ENCODE assay signal across 10 mouse cellular contexts in genomic region chr3:86863327-86864008, GRCm38 (mm10). TPM values are rescaled to one million over a fixed set of nuclear protein-coding genes. Genes with fewer than 3 reads are reported as not detected.
DNase-seq lines count a peak whose midpoint lies in the region; ATAC-seq and TF ChIP-seq lines count a peak whose summit lies in the region.
"Had no signal": no experiment of that assay in that cellular context is flagged by ENCODE, and none has a peak within 500 bp of the region (broad histone marks: within the 10 kb centered on the region; RNA-seq: fewer than 3 reads in every experiment).

No protein-coding gene starts in this region.

- DNase-seq in lung, embryonic 14.5 days = no peak
- DNase-seq in lung, adult 18-20 months = no peak
- DNase-seq in embryonic facial prominence, embryonic 14.5 days (ENCODE audit: low spot score) = no peak
- DNase-seq in midbrain, postnatal 0 days (ENCODE audit: low spot score) = no peak
- DNase-seq in adrenal gland, adult 8-10 months = no peak
- DNase-seq in heart, adult 2 months = no peak

- H3K4me1 ChIP-seq in lung, embryonic 14.5 days (ENCODE audit: insufficient read depth) = no peaks in the 10 kb centered on the region
- H3K4me1 ChIP-seq in embryonic facial prominence, embryonic 14.5 days (ENCODE audit: control insufficient read depth, insufficient read depth, low read length) = peaks cover 9% of the 10 kb centered on the region
- peaks cover 46% of the 10 kb centered on the region for H3K4me1 ChIP-seq in hindbrain, embryonic 12.5 days
- peaks cover 10% of the 10 kb centered on the region for H3K4me1 ChIP-seq in midbrain, postnatal 0 days (ENCODE audit: insufficient read depth, low read length)
- H3K4me1 ChIP-seq in heart, adult 2 months (ENCODE audit: control insufficient read depth, insufficient read depth, low read length) = peaks cover 2% of the 10 kb centered on the region; the same call in 1 of the 2 replicates

- H3K27ac ChIP-seq in lung, embryonic 14.5 days (ENCODE audit: low read depth) = no peak overlapping the region; the same call in 1 of the 2 replicates
- no peak overlapping the region for H3K27ac ChIP-seq in embryonic facial prominence, embryonic 14.5 days (replicated peaks; ENCODE audit: low read depth, low read length)
- H3K27ac ChIP-seq in hindbrain, embryonic 12.5 days = peak overlapping the region; percentile 60
- H3K27ac ChIP-seq in midbrain, postnatal 0 days (ENCODE audit: low read depth, low read length) = peak overlapping the region; percentile 39; the same call in 1 of the 2 replicates
- H3K27ac ChIP-seq in heart, adult 2 months = no peak overlapping the region
- H3K27ac ChIP-seq: embryonic facial prominence, embryonic 15.5 days; macrophage had no signal

- peak; percentile 49; the same call in 1 of the 2 replicates for ATAC-seq in lung, embryonic 14.5 days (ENCODE audit: insufficient read depth)
- ATAC-seq in embryonic facial prominence, embryonic 14.5 days (ENCODE audit: low read depth) = peak; percentile 41
- peak; percentile 51 for ATAC-seq in hindbrain, embryonic 12.5 days (ENCODE audit: low FRiP score)
- ATAC-seq in midbrain, postnatal 0 days (ENCODE audit: low FRiP score) = no peak
- ATAC-seq: Patski had no signal

- H3K36me3 ChIP-seq in lung, embryonic 14.5 days (ENCODE audit: insufficient read depth) = no peaks in the 10 kb centered on the region
- no peaks in the 10 kb centered on the region for H3K36me3 ChIP-seq in embryonic facial prominence, embryonic 14.5 days (ENCODE audit: control insufficient read depth, insufficient read depth, low read length)
- no peaks in the 10 kb centered on the region for H3K36me3 ChIP-seq in hindbrain, embryonic 12.5 days
- H3K36me3 ChIP-seq in midbrain, postnatal 0 days (ENCODE audit: insufficient read depth, low read length) = no peaks in the 10 kb centered on the region
- no peaks in the 10 kb centered on the region for H3K36me3 ChIP-seq in heart, adult 2 months (ENCODE audit: control insufficient read depth, insufficient read depth, low read length)
- H3K36me3 ChIP-seq: embryonic facial prominence, embryonic 15.5 days had no signal

- H3K27me3 ChIP-seq in lung, embryonic 14.5 days (ENCODE audit: insufficient read depth, low read length) = no peaks in the 10 kb centered on the region
- H3K27me3 ChIP-seq in embryonic facial prominence, embryonic 14.5 days (replicated peaks; ENCODE audit: control insufficient read depth, insufficient read depth, low read length) = no peaks in the 10 kb centered on the region
- no peaks in the 10 kb centered on the region for H3K27me3 ChIP-seq in hindbrain, embryonic 12.5 days
- H3K27me3 ChIP-seq in midbrain, postnatal 0 days (ENCODE audit: insufficient read depth, low read length) = no peaks in the 10 kb centered on the region
- no peaks in the 10 kb centered on the region for H3K27me3 ChIP-seq in heart, adult 2 months (ENCODE audit: control insufficient read depth, insufficient read depth, low read length)
- H3K27me3 ChIP-seq: embryonic facial prominence, embryonic 15.5 days; Patski had no signal

- peak overlapping the region; percentile 35; the same call in 1 of the 2 replicates for H3K4me2 ChIP-seq in lung, embryonic 14.5 days
- H3K4me2 ChIP-seq in embryonic facial prominence, embryonic 14.5 days (ENCODE audit: low read depth, low read length) = no peak overlapping the region
- peak overlapping the region; percentile 30 for H3K4me2 ChIP-seq in hindbrain, embryonic 12.5 days (replicated peaks)
- H3K4me2 ChIP-seq in midbrain, postnatal 0 days (ENCODE audit: low read depth, low read length, poor library complexity, severe bottlenecking) = peak overlapping the region; percentile 30
- H3K4me2 ChIP-seq: embryonic facial prominence, embryonic 15.5 days had no signal

- intact Hi-C loops in heart, adult 2 months (cut with DNase I) = no loop called here

- no peaks in the 10 kb centered on the region for H3K79me2 ChIP-seq in heart, adult 2 months (replicated peaks; ENCODE audit: control insufficient read depth, insufficient read depth, low read length)

- TF ChIP-seq EP300 in heart, adult 2 months (IDR thresholded peaks at IDR 0.05; ENCODE audit: insufficient read depth, low read depth, low read length) = no peak

- no peak for TF ChIP-seq CTCF in lung, embryonic 14.5 days (IDR thresholded peaks at IDR 0.05; ENCODE audit: low read depth)
- no peak for TF ChIP-seq CTCF in midbrain, postnatal 0 days (IDR thresholded peaks at IDR 0.05)
- TF ChIP-seq CTCF in heart, adult 2 months (IDR thresholded peaks at IDR 0.05) = no peak

- TF ChIP-seq POLR2A in heart, adult 2 months (IDR thresholded peaks at IDR 0.05; ENCODE audit: insufficient read depth, low read depth, low read length) = no peak

- no peaks in the 10 kb centered on the region for H3K9me3 ChIP-seq in lung, embryonic 14.5 days (ENCODE audit: low read depth, low read length)
- H3K9me3 ChIP-seq in embryonic facial prominence, embryonic 14.5 days (ENCODE audit: control insufficient read depth, low read length) = no peaks in the 10 kb centered on the region
- H3K9me3 ChIP-seq in hindbrain, embryonic 12.5 days (replicated peaks) = no peaks in the 10 kb centered on the region
- no peaks in the 10 kb centered on the region for H3K9me3 ChIP-seq in midbrain, postnatal 0 days (ENCODE audit: low read length)
- H3K9me3 ChIP-seq: embryonic facial prominence, embryonic 15.5 days had no signal

- 30% methylated on average over 10 of the region's 10 CpGs for WGBS in lung, embryonic 14.5 days
- WGBS in embryonic facial prominence, embryonic 14.5 days = 32% methylated on average over 10 of the region's 10 CpGs
- 17% methylated on average over 10 of the region's 10 CpGs for WGBS in hindbrain, embryonic 12.5 days
- 23% methylated on average over 10 of the region's 10 CpGs for WGBS in midbrain, postnatal 0 days
- 54% methylated on average over 10 of the region's 10 CpGs for WGBS in heart, adult 2 months

- H3K9ac ChIP-seq in lung, embryonic 14.5 days = no peak overlapping the region
- H3K9ac ChIP-seq in embryonic facial prominence, embryonic 14.5 days (ENCODE audit: low read depth, low read length) = no peak overlapping the region
- H3K9ac ChIP-seq in hindbrain, embryonic 12.5 days = peak overlapping the region; percentile 3; the same call in 1 of the 2 replicates
- H3K9ac ChIP-seq in midbrain, postnatal 0 days (replicated peaks; ENCODE audit: low read length, poor library complexity, severe bottlenecking) = no peak overlapping the region
- H3K9ac ChIP-seq in heart, adult 2 months (ENCODE audit: low read depth, low read length) = no peak overlapping the region
- H3K9ac ChIP-seq: embryonic facial prominence, embryonic 15.5 days had no signal

- H3K4me3 ChIP-seq in lung, embryonic 14.5 days (ENCODE audit: low read depth, low read length) = no peak overlapping the region
- H3K4me3 ChIP-seq in embryonic facial prominence, embryonic 14.5 days (ENCODE audit: low read depth, low read length) = no peak overlapping the region
- no peak overlapping the region for H3K4me3 ChIP-seq in hindbrain, embryonic 12.5 days
- no peak overlapping the region for H3K4me3 ChIP-seq in midbrain, postnatal 0 days (ENCODE audit: low read depth, low read length)
- H3K4me3 ChIP-seq in heart, adult 2 months = no peak overlapping the region
- H3K4me3 ChIP-seq: embryonic facial prominence, embryonic 15.5 days had no signal

RNA-seq across cellular contexts. Expression of gene Dclk2, which starts 57.2 kb away (rescaled TPM):
- 7.3 and 8.2 TPM in 2 replicates for polyA plus RNA-seq in lung, embryonic 14.5 days (2014; fragmentation: Nextera tagmentation; extraction: Ambion mirVana)
- polyA plus RNA-seq in embryonic facial prominence, embryonic 14.5 days (2014; fragmentation: Nextera tagmentation; extraction: Ambion mirVana) = 9.9 and 13.0 TPM in 2 replicates
- 74.8 and 88.3 TPM in 2 replicates for polyA plus RNA-seq in hindbrain, embryonic 12.5 days (2016; fragmentation: Nextera tagmentation; extraction: Ambion mirVana)
- total RNA-seq in midbrain, postnatal 0 days (2014; rRNA removed) = 158 and 162 TPM in 2 replicates
- 61.8 and 71.6 TPM in 2 replicates for polyA plus RNA-seq in midbrain, postnatal 0 days (2015; fragmentation: Nextera tagmentation; extraction: Ambion mirVana)
- 1 to 10 TPM; 5.9 to 9.0 (median 8.8) TPM for total RNA-seq in adrenal gland, adult 8-10 months (2022)
- total RNA-seq in heart, adult 2 months (2021) = 1 to 10 TPM; 1.1 to 1.5 TPM
- 2.6 TPM in 2 replicates for polyA plus RNA-seq in heart, adult 2 months (2012; rRNA removed)

Comparison
In these comparisons a context has a peak if more than half of its experiments do, and no peak if none do; other contexts are left out.
1. H3K27ac ChIP-seq: peak in hindbrain, embryonic 12.5 days (single experiment) and midbrain, postnatal 0 days (single experiment); none in lung, embryonic 14.5 days (single experiment), embryonic facial prominence, embryonic 14.5 days (single experiment) and heart, adult 2 months (single experiment).